Mouse (Mus musculus): ENCODE results near the gene Tanc1. TPM values are rescaled to one million over a fixed set of nuclear protein-coding genes. Genes with fewer than 3 reads are reported as not detected.

Tanc1 gene
- polyA plus RNA-seq, 1 experiment = not detected

DNA sequence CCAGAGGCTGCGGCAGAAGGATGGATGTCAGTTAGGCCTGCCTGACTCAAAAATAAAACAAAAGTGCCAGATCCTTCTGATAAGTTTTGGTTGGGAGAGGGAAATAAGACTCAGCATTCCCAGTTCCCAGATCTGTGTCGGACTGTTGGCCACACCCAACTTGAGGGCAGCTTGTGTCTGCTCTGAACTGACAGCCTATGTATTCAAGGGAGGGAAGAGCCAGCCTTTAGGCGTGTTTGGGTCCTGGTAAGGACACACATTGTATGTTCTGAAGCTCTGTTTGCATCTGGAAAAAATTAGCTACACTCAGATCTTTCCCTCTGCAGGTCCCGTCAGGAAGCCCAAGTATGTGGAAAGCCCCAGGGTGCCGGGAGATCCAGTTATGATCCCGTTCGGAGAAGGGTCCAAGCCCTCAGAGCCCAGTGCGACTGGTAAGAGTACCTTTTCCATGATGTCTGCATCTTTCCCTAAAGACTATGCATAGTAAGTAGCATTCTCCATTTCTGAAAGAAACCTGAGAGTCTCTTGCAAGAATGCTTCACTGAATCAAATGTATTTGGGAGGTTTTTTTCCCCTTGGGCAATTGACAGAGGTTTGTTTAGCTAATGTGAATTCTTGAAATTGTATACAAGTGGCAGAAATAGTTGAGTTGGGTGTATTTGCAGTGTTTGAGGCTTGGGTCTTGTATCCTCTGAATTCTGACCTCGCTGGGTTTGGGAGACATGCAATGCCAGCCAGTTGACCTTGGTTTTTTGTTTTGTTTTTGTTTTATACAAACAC is 146.5 kb downstream of the Tanc1 start:
- 84% methylated on average over 9 of the region's 9 CpGs for WGBS
- Histone ChIP-seq H3K27ac (ENCODE audit: insufficient read depth, low read depth, low read length) (no peak overlapping the region), H3K4me1 (ENCODE audit: control insufficient read depth, insufficient read depth, low read length) (no peaks in the 10 kb centered on the region), H3K4me3 (ENCODE audit: insufficient read depth, low read depth, low read length) (no peak overlapping the region)
- no peak for TF ChIP-seq CTCF (IDR thresholded peaks at IDR 0.05; ENCODE audit: insufficient read depth, low read depth, low read length)
- TF ChIP-seq POLR2A (IDR thresholded peaks at IDR 0.05; ENCODE audit: insufficient read depth, low read depth, low read length) = no peak

DNA sequence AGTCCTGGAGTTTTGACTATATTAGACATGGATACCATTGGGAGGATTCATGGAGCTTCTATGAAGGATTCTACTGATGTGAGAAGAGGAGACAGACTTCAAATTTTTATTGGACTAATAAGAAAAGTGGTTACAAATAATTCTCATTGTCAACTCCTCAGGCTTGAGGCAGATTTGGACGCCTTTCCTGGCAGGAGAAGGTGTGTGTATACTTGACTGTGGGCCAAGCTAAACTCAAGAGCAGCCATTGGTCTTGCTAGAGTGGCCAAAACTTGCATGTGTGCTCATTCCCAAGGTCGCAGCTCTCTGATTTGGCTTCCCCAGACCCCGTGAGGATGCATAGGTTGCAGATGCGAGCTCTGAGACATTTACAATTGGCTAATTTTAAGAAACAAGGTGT is 148.9 kb downstream of the Tanc1 start:
- Histone ChIP-seq H3K27ac (ENCODE audit: insufficient read depth, low read depth, low read length) (no peak overlapping the region), H3K4me3 (ENCODE audit: insufficient read depth, low read depth, low read length) (no peak overlapping the region), H3K4me1 (ENCODE audit: control insufficient read depth, insufficient read depth, low read length) (no peaks in the 10 kb centered on the region)
- TF ChIP-seq POLR2A (IDR thresholded peaks at IDR 0.05; ENCODE audit: insufficient read depth, low read depth, low read length) = no peak
- TF ChIP-seq CTCF (IDR thresholded peaks at IDR 0.05; ENCODE audit: insufficient read depth, low read depth, low read length) = no peak
- WGBS = 85% methylated on average over 4 of the region's 4 CpGs

DNA sequence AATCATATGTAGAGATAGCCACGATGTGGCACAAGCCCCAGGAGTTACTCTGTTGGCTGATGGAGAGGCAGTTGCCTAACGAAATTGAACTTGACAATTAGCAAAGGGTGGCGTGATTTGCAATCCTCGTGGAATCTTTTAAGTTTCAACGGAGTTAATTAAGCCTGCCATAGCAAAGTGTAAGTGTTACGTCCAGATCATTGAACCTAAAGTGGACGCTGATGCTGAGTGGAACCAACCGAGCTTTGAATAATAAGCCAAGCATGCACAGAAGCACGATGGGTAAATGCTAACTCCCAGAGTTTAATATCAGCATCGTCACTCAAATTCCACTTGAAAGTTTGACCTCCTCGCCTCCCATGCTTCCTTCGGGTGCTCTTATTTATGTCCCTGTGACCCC is 149.3 kb downstream of the Tanc1 start:
- no peaks in the 10 kb centered on the region for H3K4me1 ChIP-seq (ENCODE audit: control insufficient read depth, insufficient read depth, low read length)
- WGBS = 47% methylated on average over 12 of the region's 12 CpGs
- no peak overlapping the region for H3K4me3 ChIP-seq (ENCODE audit: insufficient read depth, low read depth, low read length)
- H3K27ac ChIP-seq (ENCODE audit: insufficient read depth, low read depth, low read length) = no peak overlapping the region
- TF ChIP-seq POLR2A (IDR thresholded peaks at IDR 0.05; ENCODE audit: insufficient read depth, low read depth, low read length) = no peak
- TF ChIP-seq CTCF (IDR thresholded peaks at IDR 0.05; ENCODE audit: insufficient read depth, low read depth, low read length) = no peak

DNA sequence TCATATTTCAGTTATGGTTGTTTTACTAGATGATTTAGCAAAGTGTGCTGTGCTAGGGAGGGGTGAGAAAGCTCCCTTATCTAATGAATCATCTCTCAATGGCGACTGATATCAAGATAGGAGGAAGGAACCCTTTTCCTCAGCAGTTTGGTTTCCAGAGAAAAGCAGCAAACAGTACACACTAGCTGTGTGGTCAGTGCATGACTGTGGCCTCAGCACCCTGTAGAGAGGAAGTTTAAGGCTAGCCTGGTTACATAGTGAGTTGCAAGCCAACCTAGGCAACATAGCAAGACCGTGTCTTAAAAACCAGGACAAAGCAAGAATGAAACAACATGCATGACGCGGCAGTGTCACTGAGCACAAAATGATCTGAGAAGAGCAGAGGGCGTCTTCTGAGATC is 150.4 kb downstream of the Tanc1 start:
- no peak for TF ChIP-seq POLR2A (IDR thresholded peaks at IDR 0.05; ENCODE audit: insufficient read depth, low read depth, low read length)
- TF ChIP-seq CTCF (IDR thresholded peaks at IDR 0.05; ENCODE audit: insufficient read depth, low read depth, low read length) = no peak
- 96% methylated on average over 5 of the region's 5 CpGs for WGBS
- no peak overlapping the region for H3K4me3 ChIP-seq (ENCODE audit: insufficient read depth, low read depth, low read length)
- H3K27ac ChIP-seq (ENCODE audit: insufficient read depth, low read depth, low read length) = no peak overlapping the region
- H3K4me1 ChIP-seq (ENCODE audit: control insufficient read depth, insufficient read depth, low read length) = no peaks in the 10 kb centered on the region

DNA sequence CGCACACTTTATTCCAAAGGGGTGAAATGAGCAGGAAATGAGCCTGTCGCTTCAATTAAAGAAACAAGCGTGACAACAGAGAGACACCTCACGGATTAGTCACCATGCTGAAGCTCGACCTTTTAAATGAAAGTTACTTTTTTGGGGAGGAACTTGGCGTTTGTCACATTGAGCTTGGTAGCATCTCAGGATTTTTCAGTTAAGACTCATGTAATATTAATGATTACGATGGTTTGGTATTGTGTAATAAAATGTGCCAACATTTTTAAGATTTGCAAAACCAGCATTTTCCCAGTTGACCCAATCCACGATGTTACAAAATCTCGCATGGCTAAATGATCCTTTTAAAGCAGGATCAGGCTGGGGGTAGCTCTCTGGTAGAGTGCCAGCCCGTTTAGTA is 153.8 kb downstream of the Tanc1 start:
- Histone ChIP-seq H3K27ac (ENCODE audit: insufficient read depth, low read depth, low read length) (no peak overlapping the region), H3K4me1 (ENCODE audit: control insufficient read depth, insufficient read depth, low read length) (peaks cover 5% of the 10 kb centered on the region; the same call in 1 of the 2 replicates), H3K4me3 (ENCODE audit: insufficient read depth, low read depth, low read length) (no peak overlapping the region)
- TF ChIP-seq POLR2A (IDR thresholded peaks at IDR 0.05; ENCODE audit: insufficient read depth, low read depth, low read length) (no peak), CTCF (IDR thresholded peaks at IDR 0.05; ENCODE audit: insufficient read depth, low read depth, low read length) (no peak)
- 55% methylated on average over 10 of the region's 10 CpGs for WGBS

DNA sequence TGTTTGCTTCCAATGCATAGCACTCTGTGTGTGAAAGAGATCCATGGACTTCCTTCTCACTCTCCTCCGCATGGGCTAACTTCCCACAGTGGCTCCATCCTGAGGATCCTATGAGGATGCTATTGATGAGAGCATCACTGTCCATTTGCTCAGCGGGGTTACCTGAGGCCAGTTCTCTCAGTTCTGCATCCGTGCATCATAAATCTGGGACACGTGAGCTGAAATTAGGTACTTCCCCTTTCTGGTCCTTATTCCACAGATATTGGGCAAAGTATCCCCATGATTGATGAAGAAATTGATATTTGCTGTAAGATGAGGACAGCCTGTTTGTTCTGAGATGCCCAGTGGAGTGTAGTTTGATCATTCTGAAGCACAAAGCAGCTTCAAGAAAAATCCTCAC is 156.1 kb downstream of the Tanc1 start:
- TF ChIP-seq CTCF (IDR thresholded peaks at IDR 0.05; ENCODE audit: insufficient read depth, low read depth, low read length) (no peak), POLR2A (IDR thresholded peaks at IDR 0.05; ENCODE audit: insufficient read depth, low read depth, low read length) (no peak)
- Histone ChIP-seq H3K27ac (ENCODE audit: insufficient read depth, low read depth, low read length) (no peak overlapping the region), H3K4me3 (ENCODE audit: insufficient read depth, low read depth, low read length) (no peak overlapping the region), H3K4me1 (ENCODE audit: control insufficient read depth, insufficient read depth, low read length) (peaks cover 12% of the 10 kb centered on the region)
- WGBS = 97% methylated on average over 4 of the region's 4 CpGs

DNA sequence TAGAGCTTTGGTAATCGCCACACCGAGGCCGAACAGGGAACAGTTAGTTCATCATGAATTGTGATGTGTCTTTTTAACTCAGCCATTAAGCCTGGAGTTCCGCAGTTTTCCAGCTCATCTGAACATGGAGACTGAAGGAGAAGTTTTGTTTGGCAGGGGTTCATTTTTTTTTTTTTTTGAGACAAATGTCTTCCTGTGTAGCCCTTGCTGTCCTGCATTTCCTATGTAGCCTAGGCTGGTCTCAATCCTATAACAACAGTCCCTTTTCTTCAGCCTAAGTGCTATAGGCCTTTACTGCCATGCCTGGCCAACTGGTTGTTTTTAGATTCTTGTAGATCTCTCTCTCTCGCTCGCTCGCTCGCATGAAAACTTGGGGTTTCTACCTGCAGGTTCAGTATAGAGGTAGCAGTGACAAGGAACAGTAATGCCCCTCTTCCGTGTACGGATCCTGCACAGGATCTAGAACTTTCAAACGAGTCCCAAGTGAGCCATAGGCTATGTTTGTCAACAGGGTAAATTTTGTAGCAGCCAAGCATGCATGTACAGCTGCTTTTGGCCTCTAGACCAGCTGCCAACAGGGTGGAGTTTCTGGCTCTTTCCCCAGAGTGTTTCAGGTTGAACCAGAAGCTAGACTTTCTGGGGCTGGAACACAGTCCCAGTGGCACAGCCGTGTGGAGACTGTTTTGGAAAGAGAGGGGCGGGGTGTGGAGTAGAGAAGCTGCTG is 157.0 kb downstream of the Tanc1 start:
- Histone ChIP-seq H3K4me1 (ENCODE audit: control insufficient read depth, insufficient read depth, low read length) (peaks cover 12% of the 10 kb centered on the region), H3K4me3 (ENCODE audit: insufficient read depth, low read depth, low read length) (no peak overlapping the region), H3K27ac (ENCODE audit: insufficient read depth, low read depth, low read length) (no peak overlapping the region)
- 88% methylated on average over 13 of the region's 13 CpGs for WGBS
- TF ChIP-seq POLR2A (IDR thresholded peaks at IDR 0.05; ENCODE audit: insufficient read depth, low read depth, low read length) (no peak), CTCF (IDR thresholded peaks at IDR 0.05; ENCODE audit: insufficient read depth, low read depth, low read length) (no peak)

DNA sequence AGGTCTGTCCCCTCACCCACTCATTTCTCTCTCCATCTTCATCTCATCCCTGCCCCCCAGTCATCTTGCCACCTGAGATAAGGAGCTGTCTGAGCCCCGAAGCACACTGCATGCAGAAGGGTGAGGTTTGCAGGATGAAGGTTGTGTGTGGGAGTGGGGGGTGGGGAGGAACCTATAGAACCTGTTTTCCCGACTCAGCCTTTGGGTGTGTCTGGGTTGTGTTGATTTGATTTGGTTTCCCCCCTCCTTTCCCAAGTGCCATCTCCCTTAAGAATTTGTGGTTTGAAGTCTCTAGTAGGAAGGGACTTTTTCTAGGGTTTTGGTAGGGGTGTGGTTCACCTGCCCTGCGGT is 157.5 kb downstream of the Tanc1 start:
- Histone ChIP-seq H3K4me1 (ENCODE audit: control insufficient read depth, insufficient read depth, low read length) (peaks cover 12% of the 10 kb centered on the region), H3K27ac (ENCODE audit: insufficient read depth, low read depth, low read length) (no peak overlapping the region), H3K4me3 (ENCODE audit: insufficient read depth, low read depth, low read length) (no peak overlapping the region)
- WGBS = 79% methylated on average over 3 of the region's 3 CpGs
- TF ChIP-seq POLR2A (IDR thresholded peaks at IDR 0.05; ENCODE audit: insufficient read depth, low read depth, low read length) = no peak

DNA sequence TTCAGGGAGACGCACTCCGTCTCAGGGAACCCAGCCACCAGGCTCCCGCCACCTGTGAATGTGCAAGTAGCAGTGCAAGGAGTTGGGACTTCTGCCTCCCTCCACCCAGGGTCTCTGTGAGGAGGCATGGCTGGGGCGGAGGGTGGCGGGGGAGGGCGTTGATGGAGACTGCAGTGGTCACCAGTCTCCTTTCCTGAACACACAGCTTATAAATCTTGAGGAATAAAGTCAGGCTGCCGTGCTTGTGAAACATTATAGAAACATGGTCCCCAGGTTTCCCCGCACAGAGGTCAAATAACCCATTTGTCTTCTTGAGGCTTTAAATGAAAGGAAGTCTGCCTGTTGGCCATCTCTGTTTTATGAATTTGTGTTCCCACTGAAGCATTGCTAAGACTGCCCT is 159.9 kb downstream of the Tanc1 start:
- TF ChIP-seq POLR2A (IDR thresholded peaks at IDR 0.05; ENCODE audit: insufficient read depth, low read depth, low read length) = no peak
- TF ChIP-seq CTCF (IDR thresholded peaks at IDR 0.05; ENCODE audit: insufficient read depth, low read depth, low read length) = no peak
- H3K4me1 ChIP-seq (ENCODE audit: control insufficient read depth, insufficient read depth, low read length) = peaks cover 12% of the 10 kb centered on the region
- H3K27ac ChIP-seq (ENCODE audit: insufficient read depth, low read depth, low read length) = no peak overlapping the region
- no peak overlapping the region for H3K4me3 ChIP-seq (ENCODE audit: insufficient read depth, low read depth, low read length)
- WGBS = 92% methylated on average over 8 of the region's 8 CpGs
